10 mouse cellular contexts compared by ENCODE assay signal in the genomic region with DNA sequence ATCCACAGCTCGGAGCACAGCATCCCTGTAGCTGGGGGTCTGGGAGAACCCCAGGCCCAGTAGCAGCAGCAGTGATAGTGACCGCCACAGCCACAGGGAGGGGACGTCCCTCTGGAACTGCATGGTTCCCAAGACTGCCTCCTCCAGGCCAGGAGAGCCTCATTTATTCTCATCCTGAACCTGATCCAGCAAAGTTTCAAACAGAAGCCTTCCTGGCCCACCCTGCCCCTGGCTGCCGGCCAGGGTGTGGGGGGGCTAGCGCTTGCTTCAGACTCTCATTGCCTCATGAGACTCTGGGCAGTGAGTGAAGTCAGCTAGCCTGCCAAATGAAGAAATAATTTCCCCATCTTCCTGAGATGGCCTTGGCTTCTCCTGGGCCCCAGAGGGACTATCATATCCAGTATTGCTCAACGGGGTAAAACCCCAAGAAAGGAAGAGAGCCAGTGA. TPM values are rescaled to one million over a fixed set of nuclear protein-coding genes. Genes with fewer than 3 reads are reported as not detected.
DNase-seq lines count a peak whose midpoint lies in the region; ATAC-seq and TF ChIP-seq lines count a peak whose summit lies in the region.
"Had no signal": no experiment of that assay in that cellular context is flagged by ENCODE, and none has a peak within 500 bp of the region (broad histone marks: within the 10 kb centered on the region; RNA-seq: fewer than 3 reads in every experiment).

Camp (minus strand) TSS at position 306 of the 447 bp plus-strand sequence.

- no peaks in the 10 kb centered on the region for H3K36me3 ChIP-seq in hindbrain, postnatal 0 days (ENCODE audit: insufficient read depth, low read length)
- H3K36me3 ChIP-seq in hindbrain, embryonic 12.5 days: 0 out of 2 replicates have a peak, but pooled peaks cover 5% of the 10 kb centered on the region
- H3K36me3 ChIP-seq in liver, embryonic 14.5 days (replicated peaks; ENCODE audit: control insufficient read depth, insufficient read depth, low read depth): no peaks in the 10 kb centered on the region

- no peak within 1 kb of the TSS for H3K4me3 ChIP-seq in hindbrain, postnatal 0 days (ENCODE audit: low read length)
- H3K4me3 ChIP-seq in hindbrain, embryonic 12.5 days: no peak within 1 kb of the TSS
- H3K4me3 ChIP-seq in liver, embryonic 14.5 days (ENCODE audit: insufficient read depth in 1 of 2, low read depth in 2 of 2, low read length in 2 of 2): no peak within 1 kb of the TSS

- TF ChIP-seq CTCF in hindbrain, postnatal 0 days (IDR thresholded peaks at IDR 0.05; ENCODE audit: low read depth): peak; percentile 19; the same call in 1 of the 2 replicates
- no peak for TF ChIP-seq CTCF in liver, embryonic 14.5 days (IDR thresholded peaks at IDR 0.05; ENCODE audit: low read depth)

- no peaks in the 10 kb centered on the region for H3K27me3 ChIP-seq in hindbrain, postnatal 0 days (ENCODE audit: insufficient read depth, low read length)
- H3K27me3 ChIP-seq in hindbrain, embryonic 12.5 days: no peaks in the 10 kb centered on the region
- H3K27me3 ChIP-seq in liver, embryonic 14.5 days (ENCODE audit: control insufficient read depth, insufficient read depth, low read length): no peaks in the 10 kb centered on the region

- ATAC-seq in hindbrain, postnatal 0 days: no peak
- ATAC-seq in hindbrain, embryonic 12.5 days (ENCODE audit: low FRiP score): no peak
- ATAC-seq in liver, embryonic 14.5 days (ENCODE audit: insufficient read depth): no peak

- no peak within 1 kb of the TSS for H3K27ac ChIP-seq in hindbrain, postnatal 0 days
- H3K27ac ChIP-seq in hindbrain, embryonic 12.5 days: no peak within 1 kb of the TSS
- no peak within 1 kb of the TSS for H3K27ac ChIP-seq in liver, embryonic 14.5 days

- no peak within 1 kb of the TSS for H3K9ac ChIP-seq in hindbrain, postnatal 0 days (replicated peaks; ENCODE audit: low read length)
- H3K9ac ChIP-seq in hindbrain, embryonic 12.5 days: no peak within 1 kb of the TSS
- no peak within 1 kb of the TSS for H3K9ac ChIP-seq in liver, embryonic 14.5 days (replicated peaks)

- peak; percentile 71 for DNase-seq in hindbrain, postnatal 0 days (ENCODE audit: low spot score)
- DNase-seq in adrenal gland, adult 18-20 months (ENCODE audit: low spot score in 2 of 2): peak; percentile 42 to 48
- peak; percentile 68 for DNase-seq in heart, adult 8-10 months (ENCODE audit: low spot score)
- no peak for DNase-seq in liver, embryonic 14.5 days (ENCODE audit: low read depth in 3 of 3, low spot score in 3 of 3)
- DNase-seq in testis, postnatal 14 days (ENCODE audit: low spot score): peak; percentile 40
- no peak for DNase-seq in frontal cortex, postnatal 36 days (ENCODE audit: low spot score in 2 of 2)
- no peak for DNase-seq in left cerebral cortex, postnatal 25 days (ENCODE audit: low spot score in 2 of 2)

- intact Hi-C loops in left cerebral cortex, postnatal 25 days (cut with DNase I): no loop called here

- no peak within 1 kb of the TSS for H3K4me2 ChIP-seq in hindbrain, postnatal 0 days (ENCODE audit: low read depth, low read length)
- H3K4me2 ChIP-seq in hindbrain, embryonic 12.5 days (replicated peaks): no peak within 1 kb of the TSS
- H3K4me2 ChIP-seq in liver, embryonic 14.5 days (ENCODE audit: low read depth): no peak within 1 kb of the TSS

- no peaks in the 10 kb centered on the region for H3K9me3 ChIP-seq in hindbrain, postnatal 0 days (ENCODE audit: low read length)
- no peaks in the 10 kb centered on the region for H3K9me3 ChIP-seq in hindbrain, embryonic 12.5 days (replicated peaks)
- no peaks in the 10 kb centered on the region for H3K9me3 ChIP-seq in liver, embryonic 14.5 days (ENCODE audit: control insufficient read depth, low read length)

- WGBS in hindbrain, postnatal 0 days: 49% methylated on average over 6 of the region's 6 CpGs
- 79% methylated on average over 6 of the region's 6 CpGs for WGBS in hindbrain, embryonic 12.5 days
- whole genome bisulfite sequencing in liver, embryonic 14.5 days (ENCODE audit: insufficient replicate concordance): 65% methylated on average over 6 of the region's 6 CpGs

- no peak for TF ChIP-seq EP300 in liver, embryonic 14.5 days (IDR thresholded peaks at IDR 0.05; ENCODE audit: low read depth)

- H3K4me1 ChIP-seq in hindbrain, postnatal 0 days (ENCODE audit: insufficient read depth, low read length): no peaks in the 10 kb centered on the region
- 0 out of 2 replicates have a peak, but pooled peaks cover 3% of the 10 kb centered on the region for H3K4me1 ChIP-seq in hindbrain, embryonic 12.5 days
- 0 out of 4 replicates have a peak, but pooled peaks cover 0 to 2% of the 10 kb centered on the region in 2 experiments for H3K4me1 ChIP-seq in liver, embryonic 14.5 days (replicated peaks; ENCODE audit: control insufficient read depth in 2 of 2, insufficient read depth in 2 of 2, low read length in 1 of 2)

RNA-seq across cellular contexts. Expression of gene Camp, which starts in this region (rescaled TPM):
- 0.21 TPM in 1 of 2 replicates, not detected in the other for total RNA-seq in hindbrain, postnatal 0 days (2014; rRNA removed)
- polyA plus RNA-seq in hindbrain, postnatal 0 days (2015; fragmentation: Nextera tagmentation; extraction: Ambion mirVana): 0.91 and 1.3 TPM in 2 replicates
- polyA plus RNA-seq in hindbrain, embryonic 12.5 days (2016; fragmentation: Nextera tagmentation; extraction: Ambion mirVana): 1.9 and 2.0 TPM in 2 replicates
- under 1 TPM in 1 of 2 experiments, not detected in 1; 0.70 TPM for total RNA-seq in adrenal gland, adult 18-20 months (2021)
- total RNA-seq in heart, adult 8-10 months (2022): under 1 TPM in 1 of 4 experiments, not detected in 3; 0.49 TPM
- polyA plus RNA-seq in liver, embryonic 14.5 days (2012; rRNA removed): 54.1 and 56.1 TPM in 2 replicates
- polyA plus RNA-seq in liver, embryonic 14.5 days (2014; fragmentation: Nextera tagmentation; extraction: Ambion mirVana): 78.5 and 101 TPM in 2 replicates
- total RNA-seq in left cerebral cortex, postnatal 25 days (2021): not detected
- total RNA-seq: ES-E14 had no signal
- polyA plus RNA-seq: small intestine, adult 2 months had no signal

Comparison
In these comparisons a context has a peak if more than half of its experiments do, and no peak if none do; other contexts are left out.
1. RNA of gene Camp (polyA plus RNA-seq): 54.1 to 101 TPM in liver, embryonic 14.5 days; 1.9 to 2.0 TPM in hindbrain, embryonic 12.5 days and 0.91 to 1.3 TPM in hindbrain, postnatal 0 days; every median in the first group is over 10 times any median in the second.
2. Peak in DNase-seq in adrenal gland, adult 18-20 months; RNA of the gene not detected or under 1 TPM.
3. Peak in DNase-seq in heart, adult 8-10 months; RNA of the gene not detected or under 1 TPM.
4. DNase-seq: peak in hindbrain, postnatal 0 days (single experiment) and testis, postnatal 14 days (single experiment); none in liver, embryonic 14.5 days (0 of 3), frontal cortex, postnatal 36 days (0 of 2) and left cerebral cortex, postnatal 25 days (0 of 2).